Mouse (Mus musculus): ENCODE data around the gene Kalrn. TPM values are rescaled to one million over a fixed set of nuclear protein-coding genes. Genes with fewer than 3 reads are reported as not detected.

Gene Kalrn
- polyA plus RNA-seq (2021; fragmentation: Nextera tagmentation): 50.3 and 52.2 TPM in 2 replicates
- long read RNA-seq, experiment 1, full-length matches to known transcripts: 2 of 94 reads
- long read RNA-seq, experiment 1, partial matches to known transcripts: 35 of 94 reads
- long read RNA-seq, experiment 1, other reads (novel, unspliced or antisense): 57 of 94 reads
- long read RNA-seq, experiment 2, full-length matches to known transcripts: 14 of 220 reads
- long read RNA-seq, experiment 2, partial matches to known transcripts: 102 of 220 reads
- long read RNA-seq, experiment 2, other reads (novel, unspliced or antisense): 104 of 220 reads

DNA sequence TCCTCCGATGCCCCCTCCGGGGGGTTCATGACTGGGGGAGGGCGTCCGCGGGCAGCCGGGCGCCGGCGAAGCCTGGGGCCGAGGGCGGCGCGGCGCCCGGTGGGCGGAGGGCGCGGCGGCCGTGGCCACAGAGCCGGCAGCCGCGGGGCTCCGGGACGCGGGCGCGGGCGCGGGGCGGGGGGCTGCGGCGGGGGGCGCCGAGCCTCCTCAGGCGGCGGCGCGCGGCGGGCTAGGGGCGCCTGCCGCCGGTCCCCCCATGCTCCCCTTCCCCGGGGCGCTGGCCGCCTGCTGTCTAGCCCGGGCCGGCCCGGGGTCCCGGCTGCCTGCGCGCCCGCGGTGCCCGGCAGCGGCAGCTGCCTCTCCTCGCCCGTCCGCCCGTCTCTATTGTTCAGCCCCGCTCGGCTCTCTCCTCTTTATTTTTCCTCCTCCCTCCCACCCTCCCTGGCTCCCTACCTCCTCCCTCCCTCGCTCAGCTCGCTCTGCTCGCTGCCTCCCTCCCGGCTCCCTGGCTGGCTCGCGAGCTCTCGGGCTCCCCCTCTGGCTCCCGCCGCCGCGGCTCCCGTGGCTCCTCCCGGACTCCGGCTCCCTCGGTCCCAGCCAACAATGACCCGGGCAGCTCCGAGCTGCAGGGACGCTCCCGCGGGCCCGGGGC is at the start of gene Kalrn:
Kalrn (minus strand) TSS at position 382 of the 652 bp plus-strand sequence.

GRCm38 (mm10) chr16:33966538-33967282 is 606.6 kb downstream of the Kalrn start, which contains the start of gene Umps:
Gene Umps, minus strand, starts transcription at chr16:33967038.

Other genes with a start within 250 kb of the Kalrn start
- gene Ropn1, start 76.4 kb upstream of the Kalrn start, polyA plus RNA-seq (2021; fragmentation: Nextera tagmentation): 0.13 TPM in 1 of 2 replicates, not detected in the other
- gene Ccdc14, start 117.1 kb upstream of the Kalrn start, polyA plus RNA-seq (2021; fragmentation: Nextera tagmentation): 0.95 and 1.2 TPM in 2 replicates
- 1.7 and 2.5 TPM in 2 replicates for gene Mylk, start 171.7 kb upstream of the Kalrn start, polyA plus RNA-seq (2021; fragmentation: Nextera tagmentation)

All from layer of hippocampus, adult 6 months (tissue).